8 mouse cellular contexts compared by ENCODE assay signal in the genomic region with DNA sequence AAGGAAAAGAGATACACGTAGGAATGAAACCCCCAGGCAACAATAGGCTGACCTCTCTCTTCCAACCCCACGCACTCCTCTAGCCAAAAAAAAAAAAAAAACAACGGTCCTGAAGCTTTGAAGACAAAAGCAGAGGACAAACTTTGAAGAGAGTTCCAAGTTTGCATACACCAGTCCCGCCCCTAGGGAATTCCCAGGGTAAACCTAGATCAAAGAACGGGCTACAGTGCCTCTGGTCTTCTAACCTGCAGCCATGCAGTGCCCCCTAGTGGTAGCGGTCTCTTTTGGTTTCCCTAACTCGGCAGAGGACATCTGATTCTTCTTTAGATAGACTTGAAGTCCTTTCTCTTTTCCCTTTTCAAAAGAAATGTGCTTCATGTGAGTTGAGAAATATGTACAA. TPM values are rescaled to one million over a fixed set of nuclear protein-coding genes. Genes with fewer than 3 reads are reported as not detected.
DNase-seq lines count a peak whose midpoint lies in the region; ATAC-seq lines count a peak whose summit lies in the region.

No protein-coding gene starts in this region.

- H3K4me2 ChIP-seq in hindbrain, embryonic 15.5 days, result no peak overlapping the region

- H3K9me3 ChIP-seq in hindbrain, embryonic 15.5 days, result no peaks in the 10 kb centered on the region

- ATAC-seq in hindbrain, embryonic 15.5 days (ENCODE audit: low FRiP score, low read depth), result peak; percentile 87

- no peaks in the 10 kb centered on the region for H3K27me3 ChIP-seq in hindbrain, embryonic 15.5 days

- no peak overlapping the region for H3K27ac ChIP-seq in hindbrain, embryonic 15.5 days (replicated peaks)

- peak; percentile 69 for DNase-seq in Muller cell, postnatal 12 days (ENCODE audit: inconsistent ontology term)
- DNase-seq in cerebellum, adult 9-11 months, result peak; percentile 69
- DNase-seq in frontal cortex, postnatal 36 days (ENCODE audit: low spot score in 2 of 2), result peak; percentile 90 to 93
- DNase-seq in layer of hippocampus, postnatal 36 days, result peak; percentile 81 to 88
- peak; percentile 94 for DNase-seq in lung, postnatal 36 days
- peak; percentile 89 for DNase-seq in right cerebral cortex, adult 18-20 months
- peak; percentile 61 for DNase-seq in urinary bladder, adult 2 months (ENCODE audit: low spot score)

- WGBS in hindbrain, embryonic 15.5 days, result 3% methylated on average over 7 of the region's 7 CpGs

- H3K4me1 ChIP-seq in hindbrain, embryonic 15.5 days (replicated peaks), result 0 out of 2 replicates have a peak, but pooled peaks cover 4% of the 10 kb centered on the region

- no peak overlapping the region for H3K9ac ChIP-seq in hindbrain, embryonic 15.5 days

- no peaks in the 10 kb centered on the region for H3K36me3 ChIP-seq in hindbrain, embryonic 15.5 days

- H3K4me3 ChIP-seq in hindbrain, embryonic 15.5 days, result no peak overlapping the region

RNA-seq across cellular contexts. Expression of a gene that starts 8.8 kb away (rescaled TPM):
- polyA plus RNA-seq in hindbrain, embryonic 15.5 days (2015; fragmentation: Nextera tagmentation; extraction: Ambion mirVana), result 0.32 and 0.87 TPM in 2 replicates
- total RNA-seq in layer of hippocampus, postnatal 36 days (2021), result 1 to 10 TPM in 1 of 2 experiments, under 1 TPM in 1; 0.35 to 1.3 TPM
- polyA plus RNA-seq in urinary bladder, adult 2 months (2012; rRNA removed), result not detected in 2 replicates

RNA-seq across cellular contexts. Expression of a gene that starts 37.9 kb away (rescaled TPM):
- 10.8 and 14.3 TPM in 2 replicates for polyA plus RNA-seq in hindbrain, embryonic 15.5 days (2015; fragmentation: Nextera tagmentation; extraction: Ambion mirVana)
- total RNA-seq in layer of hippocampus, postnatal 36 days (2021), result 10 to 100 TPM; 11.4 TPM
- 0.75 and 0.78 TPM in 2 replicates for polyA plus RNA-seq in urinary bladder, adult 2 months (2012; rRNA removed)

RNA-seq across cellular contexts. Expression of a gene that starts 47.0 kb away (rescaled TPM):
- polyA plus RNA-seq in hindbrain, embryonic 15.5 days (2015; fragmentation: Nextera tagmentation; extraction: Ambion mirVana), result 0.17 and 0.25 TPM in 2 replicates
- total RNA-seq in layer of hippocampus, postnatal 36 days (2021), result not detected
- 0.06 and 0.08 TPM in 2 replicates for polyA plus RNA-seq in urinary bladder, adult 2 months (2012; rRNA removed)

RNA-seq across cellular contexts. Expression of a gene that starts 56.4 kb away (rescaled TPM):
- polyA plus RNA-seq in hindbrain, embryonic 15.5 days (2015; fragmentation: Nextera tagmentation; extraction: Ambion mirVana), result 181 and 185 TPM in 2 replicates
- total RNA-seq in layer of hippocampus, postnatal 36 days (2021), result 100 to 1,000 TPM; 104 to 108 TPM
- polyA plus RNA-seq in urinary bladder, adult 2 months (2012; rRNA removed), result 62.3 and 71.6 TPM in 2 replicates
